Mouse (Mus musculus): Measurements from ENCODE around the gene A730046J19Rik. TPM values are rescaled to one million over a fixed set of nuclear protein-coding genes. Genes with fewer than 3 reads are reported as not detected.

The A730046J19Rik gene
- not detected in 2 replicates for polyA plus RNA-seq (2012; rRNA removed)

DNA sequence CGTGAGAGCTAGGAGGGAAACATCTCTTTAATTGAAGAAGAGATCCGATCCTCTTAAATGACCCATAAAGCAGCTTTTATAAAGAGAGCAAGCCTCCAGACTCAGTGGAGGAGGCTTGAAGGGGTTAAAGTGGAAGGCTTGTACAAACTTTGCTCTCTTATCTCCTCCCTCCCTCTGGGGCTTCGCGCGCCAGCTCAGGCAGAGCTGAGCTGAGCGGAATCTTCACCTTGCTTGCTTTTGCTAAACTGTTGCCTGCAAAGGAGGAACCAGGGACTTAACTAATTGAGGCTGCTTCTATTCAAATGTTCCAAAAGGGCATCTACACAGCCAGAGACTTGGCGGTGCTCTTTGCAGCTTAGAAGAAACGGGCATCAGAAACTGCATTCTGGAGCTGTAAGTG lies at the start of gene A730046J19Rik:
A730046J19Rik (plus strand) TSS at position 173 of the 400 bp plus-strand sequence.
- Histone ChIP-seq H3K36me3 (ENCODE audit: control insufficient read depth, insufficient read depth, low read length) (no peaks in the 10 kb centered on the region), H3K4me1 (ENCODE audit: control insufficient read depth, insufficient read depth, insufficient read length, low read length) (no peaks in the 10 kb centered on the region), H3K27me3 (ENCODE audit: control insufficient read depth, insufficient read depth, low read length) (no peaks in the 10 kb centered on the region), H3K4me3 (ENCODE audit: low read depth, low read length) (no peak within 1 kb of the TSS), H3K27ac (ENCODE audit: insufficient read depth, low read depth, low read length) (no peak within 1 kb of the TSS)
- WGBS = 22% methylated on average over 8 of the region's 8 CpGs
- TF ChIP-seq POLR2A (IDR thresholded peaks at IDR 0.05; ENCODE audit: low read depth, low read length) (no peak), CTCF (IDR thresholded peaks at IDR 0.05; ENCODE audit: extremely low read depth, insufficient read length, insufficient replicate concordance, low read depth, low read length) (no peak)

DNA sequence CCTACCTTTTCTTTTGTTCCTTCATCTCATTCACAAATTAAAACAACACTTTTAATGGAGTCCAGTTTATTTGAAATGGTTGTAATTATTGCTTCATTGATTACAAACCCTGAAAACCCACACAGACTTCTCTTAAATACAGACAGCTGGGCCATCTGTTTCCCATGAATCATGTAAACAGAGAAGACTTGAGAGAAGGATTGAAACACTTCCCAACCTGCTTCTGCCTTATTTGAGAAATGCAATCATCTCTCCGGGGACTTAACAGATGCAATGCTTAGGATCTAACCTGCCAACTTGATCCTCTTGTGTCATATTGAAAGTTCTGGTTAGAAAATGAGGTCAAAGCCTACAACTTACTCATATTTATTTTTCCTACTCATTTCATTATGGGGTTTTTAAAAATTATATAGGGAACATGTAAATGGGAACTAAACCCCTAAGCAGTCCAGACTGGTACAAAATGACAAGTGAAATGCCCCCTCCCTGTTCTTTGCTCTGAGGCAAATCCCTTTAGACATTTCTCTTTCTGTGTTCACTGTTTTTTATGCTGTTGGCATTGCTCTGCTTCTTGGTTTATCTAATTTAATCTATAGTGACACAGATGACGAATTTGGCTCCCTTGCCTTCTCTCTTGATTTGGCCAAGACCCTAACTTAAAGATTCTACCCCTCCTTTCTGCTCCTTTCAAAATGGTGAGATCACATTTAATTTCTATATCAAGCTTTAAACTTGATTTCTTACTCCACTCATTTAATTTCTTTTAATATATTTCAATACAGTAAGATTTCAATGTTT lies 48.7 kb upstream of the A730046J19Rik start:
- TF ChIP-seq CTCF (IDR thresholded peaks at IDR 0.05; ENCODE audit: extremely low read depth, insufficient read length, insufficient replicate concordance, low read depth, low read length) = no peak
- no peak for TF ChIP-seq POLR2A (IDR thresholded peaks at IDR 0.05; ENCODE audit: low read depth, low read length)
- Histone ChIP-seq H3K27ac (ENCODE audit: insufficient read depth, low read depth, low read length) (no peak overlapping the region), H3K4me3 (ENCODE audit: low read depth, low read length) (no peak overlapping the region), H3K27me3 (ENCODE audit: control insufficient read depth, insufficient read depth, low read length) (no peaks in the 10 kb centered on the region), H3K36me3 (ENCODE audit: control insufficient read depth, insufficient read depth, low read length) (no peaks in the 10 kb centered on the region), H3K4me1 (ENCODE audit: control insufficient read depth, insufficient read depth, insufficient read length, low read length) (no peaks in the 10 kb centered on the region)
- WGBS = 42% methylated on average over 2 of the region's 2 CpGs

DNA sequence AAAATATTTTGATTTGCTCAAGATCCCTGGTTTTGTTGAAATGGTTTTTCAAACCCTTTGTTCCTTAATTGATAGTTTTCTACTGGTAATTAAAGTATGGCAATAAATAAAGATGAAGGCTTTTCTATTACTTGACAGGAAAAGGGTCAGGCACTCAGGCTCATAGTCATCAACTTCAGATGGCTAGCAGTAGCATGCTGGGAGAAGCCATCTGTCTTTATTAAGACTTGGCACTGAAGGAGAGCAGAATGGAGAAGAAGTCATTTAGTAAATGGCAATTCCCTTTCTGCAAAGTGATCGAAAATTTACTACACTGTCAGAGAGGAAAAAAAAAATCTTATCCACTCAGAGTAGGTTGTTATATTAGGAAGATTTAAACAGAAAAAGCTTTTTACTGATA lies 17.2 kb upstream of the A730046J19Rik start:
- Histone ChIP-seq H3K4me3 (ENCODE audit: low read depth, low read length) (no peak overlapping the region), H3K4me1 (ENCODE audit: control insufficient read depth, insufficient read depth, insufficient read length, low read length) (no peaks in the 10 kb centered on the region), H3K36me3 (ENCODE audit: control insufficient read depth, insufficient read depth, low read length) (no peaks in the 10 kb centered on the region), H3K27ac (ENCODE audit: insufficient read depth, low read depth, low read length) (no peak overlapping the region), H3K27me3 (ENCODE audit: control insufficient read depth, insufficient read depth, low read length) (no peaks in the 10 kb centered on the region)
- WGBS = 77% methylated on average over 1 of the region's 1 CpGs
- no peak for TF ChIP-seq CTCF (IDR thresholded peaks at IDR 0.05; ENCODE audit: extremely low read depth, insufficient read length, insufficient replicate concordance, low read depth, low read length)
- TF ChIP-seq POLR2A (IDR thresholded peaks at IDR 0.05; ENCODE audit: low read depth, low read length) = no peak

DNA sequence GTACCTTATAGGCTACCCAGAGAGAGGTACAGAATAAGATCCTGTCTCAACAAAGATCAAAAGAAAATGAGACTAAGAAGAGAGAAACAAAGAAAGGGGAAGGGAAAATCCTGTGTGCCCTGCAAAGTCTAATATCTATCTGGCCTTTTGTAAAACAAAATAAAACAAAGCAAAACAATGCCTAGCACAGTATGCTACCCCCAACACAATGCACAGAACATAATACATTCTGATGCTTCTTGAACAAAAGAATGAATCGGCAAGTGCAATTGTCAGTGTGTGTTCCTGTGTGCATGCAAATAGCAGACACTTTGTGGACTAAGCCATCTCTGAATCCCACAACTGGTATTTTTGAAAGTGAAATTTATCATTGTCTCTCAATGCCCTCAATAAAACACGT lies 3.5 kb upstream of the A730046J19Rik start:
- Histone ChIP-seq H3K36me3 (ENCODE audit: control insufficient read depth, insufficient read depth, low read length) (no peaks in the 10 kb centered on the region), H3K4me3 (ENCODE audit: low read depth, low read length) (no peak overlapping the region), H3K4me1 (ENCODE audit: control insufficient read depth, insufficient read depth, insufficient read length, low read length) (no peaks in the 10 kb centered on the region), H3K27ac (ENCODE audit: insufficient read depth, low read depth, low read length) (no peak overlapping the region), H3K27me3 (ENCODE audit: control insufficient read depth, insufficient read depth, low read length) (no peaks in the 10 kb centered on the region)
- TF ChIP-seq POLR2A (IDR thresholded peaks at IDR 0.05; ENCODE audit: low read depth, low read length) (no peak), CTCF (IDR thresholded peaks at IDR 0.05; ENCODE audit: extremely low read depth, insufficient read length, insufficient replicate concordance, low read depth, low read length) (no peak)
- 73% methylated on average over 2 of the region's 2 CpGs for WGBS

DNA sequence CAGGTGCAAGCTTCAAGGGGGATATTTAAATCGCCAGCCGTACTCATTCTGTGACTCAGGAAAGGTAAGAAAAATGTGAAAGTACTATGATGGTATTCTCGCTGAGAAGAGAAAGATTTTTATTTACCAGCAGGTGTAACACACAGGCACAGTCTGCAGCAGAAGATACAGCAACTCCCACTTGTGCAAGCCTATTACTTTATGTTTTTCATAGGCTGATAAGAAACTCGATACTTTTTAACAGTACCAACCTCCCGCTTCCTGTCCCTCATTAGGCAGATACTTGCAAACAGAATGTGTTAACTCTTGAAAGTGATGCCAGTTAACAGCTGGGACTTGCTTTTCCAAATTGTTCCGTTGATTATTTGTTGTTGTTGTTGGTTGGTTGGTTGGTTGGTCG lies 616 bp downstream of the A730046J19Rik start:
- Histone ChIP-seq H3K36me3 (ENCODE audit: control insufficient read depth, insufficient read depth, low read length) (no peaks in the 10 kb centered on the region), H3K4me3 (ENCODE audit: low read depth, low read length) (no peak overlapping the region), H3K27ac (ENCODE audit: insufficient read depth, low read depth, low read length) (no peak overlapping the region), H3K4me1 (ENCODE audit: control insufficient read depth, insufficient read depth, insufficient read length, low read length) (no peaks in the 10 kb centered on the region), H3K27me3 (ENCODE audit: control insufficient read depth, insufficient read depth, low read length) (no peaks in the 10 kb centered on the region)
- WGBS = 18% methylated on average over 7 of the region's 7 CpGs
- TF ChIP-seq CTCF (IDR thresholded peaks at IDR 0.05; ENCODE audit: extremely low read depth, insufficient read length, insufficient replicate concordance, low read depth, low read length) (no peak), POLR2A (IDR thresholded peaks at IDR 0.05; ENCODE audit: low read depth, low read length) (no peak)

DNA sequence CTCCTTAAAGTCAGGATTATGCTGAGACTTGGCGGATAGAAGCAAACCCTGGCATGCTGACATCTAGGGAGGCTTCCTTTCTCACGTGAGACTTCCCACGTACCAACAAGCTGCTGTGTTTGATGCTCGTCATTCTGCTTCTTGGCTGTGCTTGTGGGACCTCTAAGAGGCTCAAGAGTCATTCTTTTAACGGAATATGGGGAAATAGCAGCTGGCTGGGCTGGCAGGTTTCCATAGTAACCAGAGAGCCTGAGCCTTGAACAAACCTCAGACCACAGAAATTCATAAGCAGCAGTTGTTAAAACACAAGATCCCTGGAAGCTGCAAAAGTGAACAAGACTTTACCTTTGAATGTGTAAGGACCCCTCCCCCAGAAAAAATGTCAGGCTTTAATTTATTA lies 9.4 kb downstream of the A730046J19Rik start:
- H3K36me3 ChIP-seq (ENCODE audit: control insufficient read depth, insufficient read depth, low read length) = no peaks in the 10 kb centered on the region
- no peak overlapping the region for H3K27ac ChIP-seq (ENCODE audit: insufficient read depth, low read depth, low read length)
- TF ChIP-seq POLR2A (IDR thresholded peaks at IDR 0.05; ENCODE audit: low read depth, low read length) (no peak), CTCF (IDR thresholded peaks at IDR 0.05; ENCODE audit: extremely low read depth, insufficient read length, insufficient replicate concordance, low read depth, low read length) (no peak)
- H3K4me1 ChIP-seq (ENCODE audit: control insufficient read depth, insufficient read depth, insufficient read length, low read length) = no peaks in the 10 kb centered on the region
- H3K4me3 ChIP-seq (ENCODE audit: low read depth, low read length) = no peak overlapping the region
- WGBS = 44% methylated on average over 5 of the region's 5 CpGs
- no peaks in the 10 kb centered on the region for H3K27me3 ChIP-seq (ENCODE audit: control insufficient read depth, insufficient read depth, low read length)

Other genes with a start within 250 kb of the A730046J19Rik start
- gene Dcx, start 220.4 kb upstream of the A730046J19Rik start, polyA plus RNA-seq (2012; rRNA removed) = not detected in 2 replicates
- 1.6 and 3.4 TPM in 2 replicates for gene Alg13, start 164.1 kb downstream of the A730046J19Rik start, polyA plus RNA-seq (2012; rRNA removed)